Mouse (Mus musculus) ovary, adult 2 months (tissue): ENCODE results near the gene Ldhc. TPM values are rescaled to one million over a fixed set of nuclear protein-coding genes. Genes with fewer than 3 reads are reported as not detected.

Experiments
- polyA plus RNA-seq: library from polyadenylated mRNA; depleted of rRNA; stranded (reverse); fragments of >200 nt; gene quantifications from 2 replicates; pipeline ENCODE4 v1.2.3, GENCODE M21; 2012; rRNA removed

The Ldhc gene
- polyA plus RNA-seq: 0.15 and 0.36 TPM in 2 replicates

DNA sequence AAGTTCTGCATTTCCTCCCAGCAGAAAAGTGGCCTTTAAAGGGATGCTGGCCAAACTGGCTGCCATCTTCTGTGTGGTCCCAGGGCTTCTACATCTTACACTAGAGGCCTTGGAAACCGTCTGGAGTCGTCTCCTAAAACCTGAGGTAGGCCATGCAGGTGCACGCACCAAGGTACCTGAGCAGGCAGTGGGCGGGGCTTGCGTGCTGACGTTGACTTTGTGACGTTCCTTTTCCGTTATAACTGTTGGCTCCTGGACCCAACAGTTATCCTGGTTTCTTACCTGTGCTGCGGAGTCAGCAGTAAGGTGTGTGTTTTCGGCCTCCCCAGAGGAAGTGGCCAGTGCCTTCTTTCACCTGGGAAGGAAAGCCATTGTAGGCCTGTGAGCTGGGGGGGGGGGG lies at the start of gene Ldhc:
TSS of gene Ldhc (plus strand) at position 208 of the 400 bp plus-strand sequence.

GRCm38 (mm10) chr7:46840787-46841525 lies 20.0 kb upstream of the Ldhc start, which contains the start of gene Ldha:
Ldha (plus strand) TSS chr7:46841475.

GRCm38 (mm10) chr7:46919551-46920176 lies 58.7 kb downstream of the Ldhc start, which contains the start of gene Tsg101:
Tsg101 (minus strand) TSS chr7:46919969.

Other genes with a start within 250 kb of the Ldhc start
- gene Sergef, start 221.4 kb upstream of the Ldhc start, polyA plus RNA-seq: 16.2 and 17.2 TPM in 2 replicates
- gene Tph1, start 188.7 kb upstream of the Ldhc start, polyA plus RNA-seq: not detected in 2 replicates
- gene Saal1, start 150.5 kb upstream of the Ldhc start, polyA plus RNA-seq: 10.4 and 11.7 TPM in 2 replicates
- gene Saa3, start 145.5 kb upstream of the Ldhc start, polyA plus RNA-seq: 0.73 and 1.8 TPM in 2 replicates
- gene Saa4, start 128.6 kb upstream of the Ldhc start, polyA plus RNA-seq: 0.12 TPM in 1 of 2 replicates, not detected in the other
- not detected in 2 replicates for gene Saa1, start 118.2 kb upstream of the Ldhc start, polyA plus RNA-seq
- gene Saa2, start 109.4 kb upstream of the Ldhc start, polyA plus RNA-seq: 0.75 and 1.9 TPM in 2 replicates
- gene Hps5, start 65.1 kb upstream of the Ldhc start, polyA plus RNA-seq: 14.9 and 15.9 TPM in 2 replicates
- 7.0 and 8.1 TPM in 2 replicates for gene Gtf2h1, start 65.1 kb upstream of the Ldhc start, polyA plus RNA-seq
- gene Ldha, start 19.7 kb upstream of the Ldhc start, polyA plus RNA-seq: 389 and 492 TPM in 2 replicates
- gene Tsg101, start 58.8 kb downstream of the Ldhc start, polyA plus RNA-seq: 62.7 and 104 TPM in 2 replicates
- 2.5 and 2.9 TPM in 2 replicates for gene Uevld, start 97.3 kb downstream of the Ldhc start, polyA plus RNA-seq
- gene Gm9999, start 122.4 kb downstream of the Ldhc start, polyA plus RNA-seq: not detected in 2 replicates
- 6.5 and 7.4 TPM in 2 replicates for gene Spty2d1, start 147.2 kb downstream of the Ldhc start, polyA plus RNA-seq
- 887 and 1,076 TPM in 2 replicates for gene Tmem86a, start 189.4 kb downstream of the Ldhc start, polyA plus RNA-seq